Mouse (Mus musculus) MEL (cell line): ENCODE measurements around the gene Usp17lc. TPM values are rescaled to one million over a fixed set of nuclear protein-coding genes. Genes with fewer than 3 reads are reported as not detected.

Source experiments
- polyA plus RNA-seq, 2 experiments: library from polyadenylated mRNA; stranded (reverse) in 1 of 2; unstranded in 1 of 2; fragments of >175 nt in 1 of 2; fragments of >200 nt in 1 of 2; gene quantifications; 2 replicates each; pipeline versions ENCODE4 v1.2.1 to v1.2.4; 2012; ENCODE audit warnings: low replicate concordance in 2 of 2, low read depth in 1 of 2; ENCODE audit not compliant: insufficient read length in 2 of 2, insufficient read depth in 1 of 2, missing spikeins in 1 of 2
- total RNA-seq: library from RNA; depleted of rRNA; stranded (reverse); fragments of 300-350 nt; gene quantifications from 2 replicates; pipeline ENCODE4 v1.2.3, GENCODE M21; 2012; rRNA removed

Gene Usp17lc
- total and polyA plus RNA-seq, 3 experiments, result not detected

Other genes starting within 250 kb of the Usp17lc start
- gene Olfr591, start 236.7 kb upstream of the Usp17lc start, total RNA-seq, result not detected in 2 replicates
- not detected for gene Olfr591, start 236.7 kb upstream of the Usp17lc start, polyA plus RNA-seq
- not detected in 2 replicates for gene Olfr592, start 230.3 kb upstream of the Usp17lc start, total RNA-seq
- not detected for gene Olfr592, start 230.3 kb upstream of the Usp17lc start, polyA plus RNA-seq
- not detected in 2 replicates for gene Olfr593, start 203.2 kb upstream of the Usp17lc start, total RNA-seq
- gene Olfr593, start 203.2 kb upstream of the Usp17lc start, polyA plus RNA-seq, result not detected
- not detected in 2 replicates for gene Olfr594, start 198.1 kb upstream of the Usp17lc start, total RNA-seq
- gene Olfr594, start 198.1 kb upstream of the Usp17lc start, polyA plus RNA-seq, result not detected
- gene Usp17ld, start 162.6 kb upstream of the Usp17lc start, total RNA-seq, result not detected in 2 replicates
- not detected for gene Usp17ld, start 162.6 kb upstream of the Usp17lc start, polyA plus RNA-seq
- gene Olfr596, start 109.4 kb upstream of the Usp17lc start, total RNA-seq, result not detected in 2 replicates
- gene Olfr596, start 109.4 kb upstream of the Usp17lc start, polyA plus RNA-seq, result not detected
- not detected in 2 replicates for gene Olfr597, start 98.8 kb upstream of the Usp17lc start, total RNA-seq
- gene Olfr597, start 98.8 kb upstream of the Usp17lc start, polyA plus RNA-seq, result not detected
- gene Olfr598, start 91.5 kb upstream of the Usp17lc start, total RNA-seq, result not detected in 2 replicates
- gene Olfr598, start 91.5 kb upstream of the Usp17lc start, polyA plus RNA-seq, result not detected
- gene Olfr599, start 79.2 kb upstream of the Usp17lc start, total RNA-seq, result not detected in 2 replicates
- not detected for gene Olfr599, start 79.2 kb upstream of the Usp17lc start, polyA plus RNA-seq
- not detected in 2 replicates for gene Olfr600, start 65.4 kb upstream of the Usp17lc start, total RNA-seq
- gene Olfr600, start 65.4 kb upstream of the Usp17lc start, polyA plus RNA-seq, result not detected
- gene Olfr601, start 52.4 kb upstream of the Usp17lc start, total RNA-seq, result not detected in 2 replicates
- not detected for gene Olfr601, start 52.4 kb upstream of the Usp17lc start, polyA plus RNA-seq
- not detected in 2 replicates for gene Olfr603, start 28.9 kb upstream of the Usp17lc start, total RNA-seq
- not detected for gene Olfr603, start 28.9 kb upstream of the Usp17lc start, polyA plus RNA-seq
- gene Olfr605, start 30.4 kb downstream of the Usp17lc start, total RNA-seq, result not detected in 2 replicates
- gene Olfr605, start 30.4 kb downstream of the Usp17lc start, polyA plus RNA-seq, result not detected
- not detected in 2 replicates for gene Olfr606, start 34.0 kb downstream of the Usp17lc start, total RNA-seq
- gene Olfr606, start 34.0 kb downstream of the Usp17lc start, polyA plus RNA-seq, result not detected
- gene Olfr607, start 49.1 kb downstream of the Usp17lc start, total RNA-seq, result not detected in 2 replicates
- not detected for gene Olfr607, start 49.1 kb downstream of the Usp17lc start, polyA plus RNA-seq
- gene Olfr608, start 54.8 kb downstream of the Usp17lc start, total RNA-seq, result not detected in 2 replicates
- not detected for gene Olfr608, start 54.8 kb downstream of the Usp17lc start, polyA plus RNA-seq
- gene Olfr609, start 83.0 kb downstream of the Usp17lc start, total RNA-seq, result not detected in 2 replicates
- gene Olfr609, start 83.0 kb downstream of the Usp17lc start, polyA plus RNA-seq, result not detected
- gene Olfr610, start 97.0 kb downstream of the Usp17lc start, total RNA-seq, result not detected in 2 replicates
- not detected for gene Olfr610, start 97.0 kb downstream of the Usp17lc start, polyA plus RNA-seq
- not detected in 2 replicates for gene Olfr611, start 105.8 kb downstream of the Usp17lc start, total RNA-seq
- not detected for gene Olfr611, start 105.8 kb downstream of the Usp17lc start, polyA plus RNA-seq
- not detected in 2 replicates for gene Olfr612, start 127.6 kb downstream of the Usp17lc start, total RNA-seq
- gene Olfr612, start 127.6 kb downstream of the Usp17lc start, polyA plus RNA-seq, result not detected
- gene Olfr613, start 133.0 kb downstream of the Usp17lc start, total RNA-seq, result not detected in 2 replicates
- not detected for gene Olfr613, start 133.0 kb downstream of the Usp17lc start, polyA plus RNA-seq
- gene Olfr615, start 141.0 kb downstream of the Usp17lc start, total RNA-seq, result not detected in 2 replicates
- not detected for gene Olfr615, start 141.0 kb downstream of the Usp17lc start, polyA plus RNA-seq
- not detected in 2 replicates for gene Olfr616, start 154.1 kb downstream of the Usp17lc start, total RNA-seq
- not detected for gene Olfr616, start 154.1 kb downstream of the Usp17lc start, polyA plus RNA-seq
- gene Olfr617, start 158.0 kb downstream of the Usp17lc start, total RNA-seq, result not detected in 2 replicates
- gene Olfr617, start 158.0 kb downstream of the Usp17lc start, polyA plus RNA-seq, result not detected
- not detected in 2 replicates for gene Olfr618, start 175.0 kb downstream of the Usp17lc start, total RNA-seq
- gene Olfr618, start 175.0 kb downstream of the Usp17lc start, polyA plus RNA-seq, result not detected
- gene Olfr619, start 185.5 kb downstream of the Usp17lc start, total RNA-seq, result not detected in 2 replicates
- not detected for gene Olfr619, start 185.5 kb downstream of the Usp17lc start, polyA plus RNA-seq
- gene Olfr620, start 197.5 kb downstream of the Usp17lc start, total RNA-seq, result not detected in 2 replicates
- gene Olfr620, start 197.5 kb downstream of the Usp17lc start, polyA plus RNA-seq, result under 1 TPM in 1 of 2 experiments, not detected in 1; 0.03 TPM
- gene Olfr622, start 227.6 kb downstream of the Usp17lc start, total RNA-seq, result not detected in 2 replicates
- gene Olfr622, start 227.6 kb downstream of the Usp17lc start, polyA plus RNA-seq, result not detected
- gene Olfr623, start 248.6 kb downstream of the Usp17lc start, total RNA-seq, result not detected in 2 replicates
- not detected for gene Olfr623, start 248.6 kb downstream of the Usp17lc start, polyA plus RNA-seq